Mouse (Mus musculus) hindlimb bud, embryonic 11.5 days (tissue): ENCODE results near the gene Prr36.
"Not testable (repeated sequence)": the region's sequence is repeated elsewhere in the genome, so short reads cannot be mapped to it uniquely, and the experiment has no call there.

Experiments
- DNase-seq: peaks from one replicate; pipeline ENCODE4 v3.0.0-alpha.2; 2012; ENCODE audit warnings: low read depth, low spot score; ENCODE audit errors: extremely low spot score

Prr36 gene

GRCm38 (mm10) chr8:4216791-4217621, at the start of gene Prr36:
Gene Prr36 (minus strand): TSS chr8:4217459.
- no peak for DNase-seq

GRCm38 (mm10) chr8:4265160-4265914, 48.1 kb upstream of the Prr36 start:
- DNase-seq: no peak

DNA sequence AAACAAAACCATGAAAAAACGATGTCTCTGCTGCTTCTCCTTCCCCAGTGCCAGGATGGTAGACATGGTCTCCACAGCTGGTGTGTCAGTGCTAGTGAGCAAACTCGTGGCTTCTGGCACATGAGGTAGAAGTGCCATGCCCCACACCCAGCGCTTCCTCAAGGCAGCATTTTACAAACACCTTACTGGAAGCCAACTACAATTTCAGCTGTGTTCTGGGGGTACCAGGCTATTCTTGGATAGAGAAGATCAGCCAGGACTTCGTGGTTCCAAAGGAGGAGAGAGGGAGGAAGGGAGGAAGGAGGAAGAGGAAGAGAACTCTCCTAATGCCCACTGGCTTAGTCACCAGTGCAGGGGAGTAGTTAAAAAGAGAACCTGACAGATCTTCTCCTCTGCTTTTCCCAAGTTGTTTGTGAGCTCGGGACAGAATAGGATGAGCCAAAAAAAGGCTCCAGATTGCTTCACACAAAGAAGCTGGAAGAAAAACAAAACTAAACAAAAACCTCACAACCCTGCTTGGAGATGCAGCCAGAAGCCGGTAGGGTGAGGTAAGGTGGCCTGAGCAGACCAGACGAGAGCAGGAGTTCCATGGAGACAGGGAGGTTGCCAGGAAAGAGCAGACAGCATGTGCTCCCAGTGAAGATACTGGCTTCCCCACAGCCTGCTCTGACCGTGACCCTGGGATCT, 46.0 kb upstream of the Prr36 start:
- DNase-seq: no peak

GRCm38 (mm10) chr8:4259805-4260170, 42.5 kb upstream of the Prr36 start:
- DNase-seq: no peak

- no peak for DNase-seq
Observed at GRCm38 (mm10) chr8:4259125-4259804, 42.0 kb upstream of the Prr36 start, which contains the start of gene Ctxn1. Gene Ctxn1 (minus strand): TSS chr8:4259274.

- DNase-seq: no peak
Observed at GRCm38 (mm10) chr8:4258678-4259077, 41.4 kb upstream of the Prr36 start.

GRCm38 (mm10) chr8:4258233-4258632, 41.0 kb upstream of the Prr36 start:
- no peak for DNase-seq

- no peak for DNase-seq
Observed at GRCm38 (mm10) chr8:4257350-4257749, 40.1 kb upstream of the Prr36 start.

DNA sequence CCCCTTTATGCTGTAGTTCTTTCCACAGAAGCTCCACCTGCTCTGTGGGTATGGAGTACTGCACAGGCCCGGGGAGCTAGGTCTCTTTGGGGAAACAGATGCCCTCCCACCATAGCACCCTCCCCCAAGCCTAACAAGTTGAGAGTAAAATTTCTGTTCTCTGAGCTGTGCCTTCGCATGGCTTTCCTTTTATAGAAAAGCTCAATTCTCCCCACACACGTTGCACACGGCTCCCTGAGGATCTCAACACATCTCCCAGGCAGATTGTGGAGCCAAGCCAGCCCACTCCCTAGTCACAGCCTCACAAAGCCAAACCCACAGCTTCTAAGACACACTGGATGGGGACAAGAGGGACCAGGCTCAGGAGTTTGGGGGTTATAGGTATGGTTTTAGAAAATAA, 39.7 kb upstream of the Prr36 start:
- no peak for DNase-seq

DNA sequence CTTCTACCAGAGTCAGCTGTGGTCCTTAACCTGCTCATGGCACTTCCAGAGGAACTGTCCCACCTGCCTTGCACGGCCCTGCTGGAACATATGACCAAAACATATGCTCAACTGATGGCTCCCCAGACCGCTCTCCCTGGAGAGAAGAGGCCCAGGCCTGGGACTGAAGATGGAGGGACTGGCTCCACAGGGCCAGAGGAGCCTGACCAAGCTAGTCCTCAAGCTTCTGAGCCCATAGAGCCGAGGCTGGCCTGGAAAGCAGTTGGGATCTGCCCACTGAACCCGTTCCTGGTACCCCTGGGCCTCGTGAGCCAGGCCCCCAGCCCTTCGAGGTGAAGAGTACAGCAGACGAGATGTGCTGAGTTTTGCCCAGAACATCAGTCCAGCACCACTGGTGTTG, 38.2 kb upstream of the Prr36 start:
- not testable (repeated sequence) for DNase-seq

- no peak for DNase-seq
Observed at GRCm38 (mm10) chr8:4254001-4254400, 36.7 kb upstream of the Prr36 start.

- no peak for DNase-seq
Observed at GRCm38 (mm10) chr8:4252934-4253841, 35.9 kb upstream of the Prr36 start, which contains the start of gene Snapc2. Gene Snapc2 (plus strand): TSS chr8:4253080.

- DNase-seq: no peak
Observed at GRCm38 (mm10) chr8:4252116-4252760, 35.0 kb upstream of the Prr36 start.

GRCm38 (mm10) chr8:4250306-4250970, 33.2 kb upstream of the Prr36 start:
- DNase-seq: no peak

GRCm38 (mm10) chr8:4249213-4249612, 32.0 kb upstream of the Prr36 start:
- DNase-seq: no peak

GRCm38 (mm10) chr8:4247951-4248540, 30.8 kb upstream of the Prr36 start, which contains the start of gene Tgfbr3l:
Gene Tgfbr3l (plus strand): TSS chr8:4248214.
- DNase-seq: no peak

- DNase-seq: no peak
Observed at GRCm38 (mm10) chr8:4247241-4247640, 30.0 kb upstream of the Prr36 start.

DNA sequence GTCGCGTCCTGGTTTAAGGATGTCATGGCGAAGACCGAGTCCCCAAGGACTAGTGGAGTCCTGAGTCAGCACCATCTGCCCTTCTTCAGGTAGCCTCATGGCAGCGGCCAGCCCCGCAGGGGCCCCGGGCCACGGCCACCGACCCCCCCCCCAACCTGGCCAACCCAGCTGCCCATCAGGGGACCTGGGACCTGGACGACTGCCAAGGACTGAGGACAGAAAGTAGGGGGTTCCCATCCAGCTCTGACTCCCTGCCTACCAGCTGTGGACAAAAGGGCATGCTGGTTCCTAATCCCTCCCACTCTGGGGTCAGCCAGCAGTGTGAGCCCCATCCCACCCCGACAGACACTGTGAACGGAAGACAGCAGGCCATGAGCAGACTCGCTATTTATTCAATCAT, 28.5 kb upstream of the Prr36 start:
- DNase-seq: no peak
